Mouse (Mus musculus) embryo, embryonic 10.5 days (tissue): ENCODE results near the gene Mta3.

Source experiments
- DNase-seq: peaks from one replicate; pipeline ENCODE4 v3.0.0-alpha.2; 2015; ENCODE audit warnings: low spot score

The Mta3 gene

DNA sequence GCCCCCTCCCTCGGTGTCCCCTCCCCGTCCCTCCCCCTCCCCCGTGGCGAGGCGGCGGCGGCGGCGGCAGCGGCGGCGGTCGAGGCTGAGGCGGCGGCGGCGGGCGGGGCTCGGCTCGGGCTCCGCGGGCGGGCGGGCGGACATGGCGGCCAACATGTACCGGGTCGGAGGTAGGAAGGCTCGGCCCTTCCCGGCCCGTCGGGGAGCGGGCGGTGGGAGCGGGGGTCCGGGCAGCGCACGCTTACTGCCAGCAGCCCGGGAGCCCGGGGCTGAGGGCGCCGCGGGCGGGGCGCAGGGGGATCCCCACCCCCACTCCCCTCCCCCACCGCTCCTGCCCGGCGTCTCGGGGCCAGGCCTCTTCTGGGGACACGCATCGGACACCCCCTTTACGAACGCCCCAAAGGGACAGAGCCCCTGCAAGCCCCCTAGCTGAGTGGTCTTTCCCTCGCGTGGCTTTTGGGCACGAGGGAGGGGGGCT, at the start of gene Mta3:
Mta3 (plus strand) TSS at position 48 of the 478 bp plus-strand sequence.
- no peak for DNase-seq

GRCm38 (mm10) chr17:83657375-83657774, 48.6 kb upstream of the Mta3 start:
- no peak for DNase-seq

GRCm38 (mm10) chr17:83658943-83659342, 47.0 kb upstream of the Mta3 start:
- no peak for DNase-seq

DNA sequence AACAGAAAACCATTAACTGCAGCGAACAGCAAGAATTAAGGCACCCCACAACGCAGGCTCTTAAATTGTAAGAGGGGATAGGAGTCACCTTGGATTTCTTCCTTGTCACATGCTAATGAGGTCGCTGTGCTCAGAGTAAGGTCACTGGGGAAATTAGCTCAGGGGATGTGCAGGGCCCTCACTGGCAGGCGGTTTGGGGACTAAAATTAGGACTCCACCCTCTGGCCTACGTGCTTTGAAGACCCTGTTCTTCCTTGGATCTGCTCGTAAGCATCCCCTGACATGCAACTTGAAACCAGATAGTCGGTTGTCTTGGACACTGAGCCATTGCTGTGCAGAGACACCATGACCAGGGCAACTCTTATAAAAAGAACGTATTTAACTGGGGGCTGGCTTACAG, 41.2 kb upstream of the Mta3 start:
- DNase-seq: no peak

DNA sequence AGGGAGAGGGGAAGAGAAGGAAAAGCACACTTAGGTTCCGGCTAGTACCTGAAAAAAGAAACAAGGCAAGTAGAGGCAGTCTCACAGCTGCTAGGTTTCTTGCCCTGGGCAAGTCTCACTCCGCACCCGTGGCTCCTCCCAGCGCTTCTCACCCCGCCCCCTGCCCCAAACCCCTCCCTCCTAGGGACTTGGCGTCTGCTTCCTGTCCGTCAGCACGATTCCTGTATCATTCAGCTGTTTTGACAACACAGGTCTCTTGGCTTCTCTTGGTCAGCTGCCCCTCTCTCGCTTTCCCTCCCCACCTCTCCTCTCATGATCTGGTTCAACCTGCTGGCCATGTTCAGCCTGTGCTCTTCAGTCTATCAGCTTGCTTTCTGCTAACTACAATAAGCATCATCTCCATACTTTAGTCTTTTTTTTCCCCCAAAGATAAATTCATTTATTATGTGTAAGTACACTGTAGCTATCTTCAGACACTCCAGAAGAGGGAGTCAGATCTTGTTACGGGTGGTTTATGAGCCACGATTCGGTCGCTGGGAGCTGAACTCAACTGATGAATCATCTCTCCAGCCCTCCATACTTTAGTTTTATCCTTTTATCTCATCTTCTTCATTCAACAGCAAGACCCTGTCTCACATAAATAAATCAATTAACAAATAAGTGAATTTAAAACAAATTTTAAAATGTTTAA, 39.2 kb upstream of the Mta3 start:
- no peak for DNase-seq

DNA sequence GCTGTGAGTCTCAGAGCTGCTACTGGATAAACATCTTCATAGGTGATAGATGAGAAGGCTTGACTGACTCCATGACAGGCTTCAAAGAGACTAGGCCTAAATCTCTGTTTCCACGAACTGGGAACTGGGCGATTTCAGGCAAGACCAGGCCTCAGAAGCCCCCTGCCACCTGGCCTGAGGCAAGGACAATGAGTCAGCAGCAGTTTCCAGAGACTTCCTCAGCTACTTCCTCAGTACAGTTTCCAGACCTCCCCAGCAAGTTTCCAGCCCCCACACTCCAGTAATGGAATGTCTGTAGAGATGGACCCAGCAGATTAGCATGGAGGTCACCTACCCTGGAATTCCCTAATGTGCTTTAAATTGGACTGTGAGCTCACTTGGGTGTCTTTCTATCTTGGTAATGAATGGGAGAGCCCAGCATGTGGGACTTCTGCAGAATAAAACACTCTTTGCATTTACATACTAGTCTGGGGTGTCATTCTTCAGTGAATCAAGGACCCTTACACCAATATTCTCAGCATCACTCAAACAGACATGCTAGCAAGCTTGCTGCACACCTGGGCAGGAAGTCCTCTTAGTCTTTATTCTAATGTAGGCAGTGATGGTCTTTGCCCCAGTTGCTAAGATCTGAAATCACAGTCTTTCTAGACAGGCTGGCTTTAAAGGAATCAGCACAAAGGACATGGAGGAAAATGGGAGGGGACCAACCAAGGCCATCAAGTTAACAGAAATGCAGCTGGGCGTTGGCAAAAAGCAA, 37.9 kb upstream of the Mta3 start:
- DNase-seq: no peak

GRCm38 (mm10) chr17:83672685-83673084, 33.3 kb upstream of the Mta3 start:
- no peak for DNase-seq

DNA sequence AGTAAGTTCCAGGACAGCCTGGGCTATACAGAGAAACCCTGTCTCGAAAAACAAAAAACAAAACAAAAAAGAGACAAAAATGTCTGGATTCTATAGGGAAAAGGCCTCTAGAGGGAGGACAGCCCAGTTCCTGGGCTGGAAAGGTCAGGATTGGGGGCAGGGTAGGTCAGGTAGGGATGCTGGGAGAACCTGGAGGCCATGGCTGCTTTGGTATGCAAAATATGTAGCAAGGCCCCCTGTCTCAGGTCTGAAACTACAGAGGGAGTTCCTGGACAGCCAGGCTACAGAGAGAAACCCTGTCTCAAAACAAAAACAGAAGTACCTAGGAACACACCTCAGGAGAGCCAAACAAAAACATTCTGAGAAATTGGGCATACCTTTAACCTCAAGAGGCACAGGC, 28.6 kb upstream of the Mta3 start:
- no peak for DNase-seq

- no peak for DNase-seq
Observed at GRCm38 (mm10) chr17:83681977-83682376, 24.0 kb upstream of the Mta3 start.

GRCm38 (mm10) chr17:83684475-83684874, 21.5 kb upstream of the Mta3 start:
- no peak for DNase-seq

DNA sequence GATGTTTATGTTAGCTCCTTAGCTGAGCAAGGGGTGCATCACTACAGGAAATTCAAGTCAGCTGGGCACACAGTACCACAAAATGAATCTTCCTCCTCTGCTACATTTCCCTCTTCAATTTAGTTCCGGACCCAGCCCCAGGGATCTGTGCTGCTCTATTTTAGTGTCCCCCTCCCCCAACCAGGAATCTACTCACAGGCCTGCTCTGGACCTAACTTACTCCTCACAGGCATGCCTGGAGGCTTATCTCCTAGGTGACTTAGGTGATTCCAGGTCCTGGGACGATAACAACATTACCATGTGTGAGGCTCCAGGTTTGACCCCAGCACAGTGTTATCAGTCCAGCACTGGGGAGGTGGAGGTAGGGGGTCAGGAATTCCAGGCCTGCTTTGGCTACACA, 15.5 kb upstream of the Mta3 start:
- no peak for DNase-seq

DNA sequence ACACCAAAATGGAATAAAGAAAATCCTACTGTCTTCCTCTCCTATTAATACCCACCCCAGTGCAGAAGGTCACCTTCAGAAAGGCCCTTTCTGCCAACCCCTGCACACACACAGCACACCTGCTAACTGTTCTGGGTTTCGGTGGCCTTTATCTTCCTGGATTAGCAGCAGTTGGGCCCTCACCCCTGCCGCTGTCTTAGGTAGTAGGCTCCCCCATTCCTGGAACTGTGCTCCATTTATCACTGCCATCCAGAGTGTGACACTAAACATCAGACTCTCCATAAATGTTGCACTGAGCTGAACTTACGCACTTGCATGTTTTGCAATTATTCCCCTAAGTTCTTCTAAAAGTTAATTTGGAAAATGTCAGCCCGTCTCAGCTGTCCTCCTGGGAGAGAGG, 14.6 kb upstream of the Mta3 start:
- DNase-seq: no peak

- no peak for DNase-seq
Observed at GRCm38 (mm10) chr17:83693941-83694340, 12.0 kb upstream of the Mta3 start.

DNA sequence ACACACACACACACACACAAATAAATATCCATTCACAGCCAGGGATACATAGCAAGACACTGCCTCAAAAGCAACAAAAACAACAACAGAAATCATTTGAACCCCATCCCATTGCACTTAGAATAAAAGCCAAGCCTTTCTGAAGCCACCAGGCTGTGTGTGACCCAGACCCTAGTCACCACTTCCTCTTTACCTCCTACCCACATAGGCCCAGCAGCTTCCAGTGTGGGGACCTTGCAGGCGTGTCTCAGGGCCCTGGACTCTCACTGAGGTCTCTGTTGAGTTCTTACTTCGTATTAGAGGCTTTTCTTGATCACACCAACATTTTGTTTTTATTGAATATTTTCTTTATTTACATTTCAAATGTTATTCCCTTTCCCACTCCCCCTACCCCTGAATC, 10.2 kb upstream of the Mta3 start:
- no peak for DNase-seq

DNA sequence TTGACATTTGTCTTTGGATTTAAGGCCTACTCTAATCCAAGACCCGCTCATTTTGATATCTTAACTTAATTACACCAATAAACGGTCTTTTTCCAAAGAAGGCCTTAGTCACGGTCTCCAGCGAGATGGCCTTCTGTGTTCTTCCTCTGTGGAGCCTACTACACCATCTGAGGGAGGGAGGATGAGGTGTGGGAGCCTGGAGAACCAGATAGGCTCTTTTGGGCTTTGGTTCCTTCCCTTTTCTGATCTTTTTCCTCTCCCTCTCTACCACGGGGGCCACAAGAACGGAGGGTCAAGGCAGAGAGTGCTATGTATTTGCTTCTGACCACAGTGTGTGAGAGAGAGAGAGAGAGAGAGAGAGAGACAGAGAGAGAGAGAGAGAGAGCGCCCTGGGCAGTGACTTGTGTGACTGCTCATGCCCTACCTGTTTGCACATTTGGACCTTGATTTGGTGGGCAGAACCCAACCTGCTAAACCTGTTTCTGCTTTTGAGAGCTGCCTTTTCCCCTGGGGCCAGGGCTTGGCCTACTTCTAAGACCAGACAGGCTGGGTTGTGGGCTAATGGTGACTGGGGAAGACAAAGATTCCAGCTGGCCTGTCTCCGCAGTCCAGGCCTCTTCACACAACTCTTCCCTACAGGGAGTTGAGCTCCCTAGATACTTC, 6.8 kb upstream of the Mta3 start:
- DNase-seq: no peak

- no peak for DNase-seq
Observed at GRCm38 (mm10) chr17:83700125-83700524, 5.8 kb upstream of the Mta3 start.

DNA sequence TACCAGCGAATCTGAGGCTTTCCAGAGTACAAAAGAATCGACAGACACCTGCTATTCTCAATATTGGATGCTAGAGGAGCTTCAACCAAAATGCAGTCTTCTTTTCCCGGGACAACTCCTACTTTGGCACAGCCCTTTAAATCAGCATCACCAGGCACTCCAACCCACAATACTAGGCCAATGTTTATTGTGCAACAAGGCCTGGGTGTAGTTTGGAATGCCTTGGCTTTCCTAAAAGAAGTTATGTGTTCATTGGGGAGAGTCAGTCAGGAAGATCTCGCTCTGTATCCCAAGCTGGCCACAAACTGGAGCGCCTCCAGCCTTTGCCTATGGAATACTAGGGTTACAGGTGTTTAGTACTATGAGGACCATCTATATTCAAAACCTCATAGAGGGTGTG, 1.5 kb upstream of the Mta3 start:
- DNase-seq: no peak

DNA sequence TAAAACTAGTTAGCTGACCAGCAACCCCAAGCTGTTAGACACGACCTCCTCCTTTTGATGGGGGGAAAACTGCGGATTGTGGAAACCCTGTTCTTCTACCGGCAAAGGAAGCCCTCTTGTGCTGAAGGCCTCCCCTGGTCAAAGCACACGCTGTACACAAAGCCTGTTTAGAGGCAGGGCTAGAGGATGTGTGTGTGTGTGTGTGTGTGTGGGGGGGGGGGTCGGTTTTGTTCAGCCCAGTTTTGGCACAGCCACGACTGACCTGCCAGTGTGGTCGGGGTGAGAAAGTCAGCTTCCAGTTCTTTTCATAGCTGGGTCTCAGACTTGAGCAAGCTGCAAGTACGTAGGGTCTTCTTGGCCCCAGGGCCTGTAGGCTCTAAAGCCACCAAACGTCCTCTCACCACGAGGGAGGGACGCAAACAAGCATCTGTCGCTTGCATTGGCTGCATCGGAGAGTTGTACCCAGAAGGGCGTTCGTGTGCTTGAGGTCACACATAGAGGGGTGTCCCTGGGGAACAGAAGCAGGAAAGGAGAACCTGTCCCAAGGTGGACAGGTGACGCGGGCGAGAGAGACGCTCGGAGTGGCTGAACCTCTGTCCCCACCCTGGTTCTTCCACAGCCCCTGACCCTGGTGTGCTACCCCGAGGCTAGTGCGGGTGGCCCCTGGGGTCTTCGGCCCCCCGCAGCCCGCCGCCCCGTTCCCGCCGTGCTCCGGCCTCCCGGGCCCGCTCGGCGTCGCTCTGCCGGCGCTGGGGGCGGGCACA, 429 bp upstream of the Mta3 start:
- peak; percentile 79 for DNase-seq

DNA sequence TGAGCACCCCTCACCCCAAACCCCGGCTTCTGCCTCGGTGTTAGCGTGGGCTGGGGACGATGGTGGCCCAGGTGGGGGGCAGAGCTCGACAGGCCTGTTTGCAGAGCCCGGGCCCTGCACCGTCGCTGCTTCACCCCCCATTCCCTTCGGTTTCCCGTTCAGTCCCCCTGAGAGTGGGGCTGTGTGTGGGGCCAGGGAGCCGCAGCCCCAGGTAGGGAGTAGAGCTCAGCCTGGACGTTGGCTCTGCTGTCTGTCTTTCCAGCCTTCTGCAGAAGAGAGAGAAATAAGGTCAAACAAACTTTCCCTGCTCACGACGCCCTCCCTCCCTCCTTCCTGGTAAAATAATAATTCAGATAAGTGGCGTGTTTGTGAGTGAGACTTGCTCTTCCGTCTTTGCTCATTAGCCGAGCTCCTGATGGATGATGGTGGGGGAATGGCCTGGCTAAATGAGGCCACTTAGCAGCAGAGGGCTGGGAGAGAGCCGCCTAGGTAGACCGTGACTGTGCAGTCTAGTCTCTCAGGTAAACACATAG, 697 bp downstream of the Mta3 start:
- peak; percentile 59 for DNase-seq

DNA sequence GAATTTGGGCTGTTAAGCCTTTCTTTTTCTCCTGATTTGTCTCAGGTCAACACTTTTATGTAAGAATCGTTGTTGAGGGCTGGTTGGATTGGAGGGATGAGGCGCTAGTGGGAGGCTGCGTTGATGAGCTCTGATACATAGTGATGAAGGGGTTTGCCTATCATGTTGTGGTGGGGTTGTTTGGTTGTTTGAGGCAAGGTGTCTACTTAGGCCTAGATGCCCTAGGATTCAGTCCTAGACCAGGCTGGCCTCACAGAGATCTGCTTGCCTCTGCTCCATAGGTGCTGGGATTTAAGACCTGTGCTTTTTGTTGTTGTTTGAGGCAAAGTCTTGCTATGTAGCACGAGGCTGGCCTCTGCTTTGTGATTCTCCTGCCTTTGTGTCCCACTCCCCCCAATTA, 1.4 kb downstream of the Mta3 start:
- no peak for DNase-seq

DNA sequence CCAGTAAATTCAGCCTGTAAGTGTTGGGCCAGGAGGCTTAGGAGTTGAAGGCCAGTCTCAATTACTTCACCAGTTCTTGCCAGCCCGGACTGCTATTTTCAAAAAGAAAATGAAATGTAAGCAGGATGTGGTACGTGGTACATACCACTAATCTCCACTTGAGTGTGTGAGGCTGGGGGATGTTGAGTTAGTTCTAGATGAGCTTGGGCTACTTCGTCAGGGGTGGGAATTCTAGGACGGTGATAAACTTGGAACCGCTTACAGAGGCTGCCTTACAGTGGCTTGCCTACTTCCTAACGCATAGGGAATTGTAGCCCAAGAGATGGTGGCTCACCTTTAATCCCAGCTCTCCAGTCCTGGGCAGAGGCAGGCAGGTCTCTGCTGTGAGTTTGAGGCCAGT, 1.9 kb downstream of the Mta3 start:
- no peak for DNase-seq

GRCm38 (mm10) chr17:83708256-83708655, 2.3 kb downstream of the Mta3 start:
- no peak for DNase-seq
